Mouse (Mus musculus) activated CD4-positive, CD25-positive, alpha-beta regulatory T cell, adult 4 months (primary cell): ENCODE measurements around the gene Vmn1r132. TPM values are rescaled to one million over a fixed set of nuclear protein-coding genes. Genes with fewer than 3 reads are reported as not detected.
"Not testable (repeated sequence)": the region's sequence is repeated elsewhere in the genome, so short reads cannot be mapped to it uniquely, and the experiment has no call there.

Source experiments
- ATAC-seq: one replicate; pipeline ENCODE4 v1.8.0; 2017
- polyA plus RNA-seq, 2 experiments: library from polyadenylated mRNA; unstranded; fragments of 100-300 nt; shearing (Covaris generic); gene quantifications; one replicate each; pipeline ENCODE4 v1.2.1; 2017

The Vmn1r132 gene
- not detected for polyA plus RNA-seq

GRCm38 (mm10) chr7:21613792-21614191 lies at the start of gene Vmn1r132:
Vmn1r132 (plus strand) TSS chr7:21614092.
- not testable (repeated sequence) for ATAC-seq

Other genes starting within 250 kb of the Vmn1r132 start
- gene Gm6882, start 181.3 kb upstream of the Vmn1r132 start, polyA plus RNA-seq = under 1 TPM in 1 of 2 experiments, not detected in 1; 0.62 TPM
- gene Vmn1r130, start 102.3 kb upstream of the Vmn1r132 start, polyA plus RNA-seq = not detected
- not detected for gene Vmn1r131, start 68.0 kb upstream of the Vmn1r132 start, polyA plus RNA-seq
- not detected for gene Gm4175, start 147.4 kb downstream of the Vmn1r132 start, polyA plus RNA-seq
- gene Gm4177, start 182.6 kb downstream of the Vmn1r132 start, polyA plus RNA-seq = not detected
- not detected for gene Vmn1r135, start 218.3 kb downstream of the Vmn1r132 start, polyA plus RNA-seq
- not detected for gene Gm5725, start 230.2 kb downstream of the Vmn1r132 start, polyA plus RNA-seq